In the genomic region with DNA sequence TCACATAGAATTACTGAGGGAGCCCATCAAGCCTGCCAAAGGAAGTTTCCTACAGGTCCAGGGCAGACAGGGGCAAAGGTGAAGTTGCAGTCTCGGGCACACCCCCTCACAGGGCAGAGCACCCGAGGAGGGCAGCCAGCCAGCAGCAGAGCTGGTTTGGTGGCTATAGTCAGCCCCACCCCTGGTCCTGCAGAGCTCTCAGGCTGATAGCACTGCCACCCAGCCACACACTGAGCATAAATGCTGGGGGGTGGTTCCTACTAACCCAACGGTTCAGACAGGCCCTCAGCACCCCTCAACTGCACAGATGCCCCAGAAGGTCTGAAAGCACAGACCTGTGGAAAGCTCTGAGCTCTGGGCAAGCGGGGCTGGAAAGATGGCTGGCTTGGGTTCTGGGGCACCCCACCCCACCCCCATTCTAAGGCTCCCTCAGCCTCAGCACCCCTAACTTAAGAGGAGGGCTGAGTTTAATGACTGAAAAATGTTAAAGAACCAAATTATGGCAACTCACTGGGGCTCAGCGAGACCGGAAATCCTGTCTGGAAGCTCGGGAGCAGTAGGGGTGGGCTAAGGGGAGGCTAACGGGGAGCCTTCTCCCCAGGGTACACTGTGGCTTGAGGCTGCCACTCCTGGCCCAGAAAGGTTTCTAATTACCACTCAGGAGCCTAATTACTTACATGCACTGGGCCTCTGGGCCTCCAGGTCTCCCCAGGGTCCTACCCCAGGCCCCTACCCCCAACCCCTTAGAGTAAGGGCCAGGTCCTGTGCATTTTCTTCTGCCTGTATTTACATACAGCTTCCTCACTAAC, we compare ENCODE assay signal across 8 mouse cellular contexts. TPM values are rescaled to one million over a fixed set of nuclear protein-coding genes. Genes with fewer than 3 reads are reported as not detected.
DNase-seq lines count a peak whose midpoint lies in the region; ATAC-seq lines count a peak whose summit lies in the region.

No protein-coding gene starts in this region.

- 13% methylated on average over 8 of the region's 8 CpGs for WGBS in large intestine, adult 2 months

- peak; percentile 50 for DNase-seq in thymus, postnatal 25 days
- no peak for DNase-seq in thymus, adult 18-20 months
- DNase-seq in heart, postnatal 14 days, result peak; percentile 43 to 56
- peak; percentile 86 for DNase-seq in large intestine, adult 2 months (ENCODE audit: low read depth, low spot score)
- peak; percentile 54 for DNase-seq in urinary bladder, adult 2 months (ENCODE audit: low spot score)
- DNase-seq in right cerebral cortex, postnatal 10 days (ENCODE audit: low spot score in 2 of 2), result no peak
- DNase-seq in gastrocnemius, postnatal 14 days, result no peak

- intact Hi-C loops in heart, postnatal 14 days (cut with DNase I), result no loop called here
- intact Hi-C loops in gastrocnemius, postnatal 14 days (cut with DNase I; ENCODE audit: low total_unique reads), result no loop called here

- peak; percentile 62 for ATAC-seq in megakaryocyte progenitor cell, adult 5-6 weeks (replicated peaks; ENCODE audit: poor library complexity)

RNA-seq across cellular contexts. Expression of a gene that starts 14.6 kb away (rescaled TPM):
- 10 to 100 TPM; 26.9 to 34.1 TPM for total RNA-seq in heart, postnatal 14 days (2021)
- polyA plus RNA-seq in large intestine, adult 2 months (2012; rRNA removed), result 73.0 and 75.0 TPM in 2 replicates
- total RNA-seq in megakaryocyte progenitor cell, adult 5-6 weeks (2015), result 58.6 and 71.3 TPM in 2 replicates
- total RNA-seq in megakaryocyte progenitor cell, adult 5-6 weeks (2017), result 119 and 152 TPM in 2 replicates
- polyA plus RNA-seq in urinary bladder, adult 2 months (2012; rRNA removed), result 54.8 and 69.3 TPM in 2 replicates
- 10 to 100 TPM; 14.5 to 19.3 TPM for total RNA-seq in gastrocnemius, postnatal 14 days (2021)

RNA-seq across cellular contexts. Expression of a gene that starts 18.3 kb away (rescaled TPM):
- total RNA-seq in heart, postnatal 14 days (2021), result not detected
- 0.07 TPM in 1 of 2 replicates, not detected in the other for polyA plus RNA-seq in large intestine, adult 2 months (2012; rRNA removed)
- not detected in 2 replicates for total RNA-seq in megakaryocyte progenitor cell, adult 5-6 weeks (2015)
- not detected in 2 replicates for total RNA-seq in megakaryocyte progenitor cell, adult 5-6 weeks (2017)
- 0.03 and 0.07 TPM in 2 replicates for polyA plus RNA-seq in urinary bladder, adult 2 months (2012; rRNA removed)
- total RNA-seq in gastrocnemius, postnatal 14 days (2021), result not detected

RNA-seq across cellular contexts. Expression of a gene that starts 32.8 kb away (rescaled TPM):
- total RNA-seq in heart, postnatal 14 days (2021), result not detected
- polyA plus RNA-seq in large intestine, adult 2 months (2012; rRNA removed), result not detected in 2 replicates
- total RNA-seq in megakaryocyte progenitor cell, adult 5-6 weeks (2015), result not detected in 2 replicates
- not detected in 2 replicates for total RNA-seq in megakaryocyte progenitor cell, adult 5-6 weeks (2017)
- polyA plus RNA-seq in urinary bladder, adult 2 months (2012; rRNA removed), result not detected in 2 replicates
- not detected for total RNA-seq in gastrocnemius, postnatal 14 days (2021)

RNA-seq across cellular contexts. Expression of a gene that starts 44.6 kb away (rescaled TPM):
- not detected for total RNA-seq in heart, postnatal 14 days (2021)
- not detected in 2 replicates for polyA plus RNA-seq in large intestine, adult 2 months (2012; rRNA removed)
- not detected in 2 replicates for total RNA-seq in megakaryocyte progenitor cell, adult 5-6 weeks (2015)
- total RNA-seq in megakaryocyte progenitor cell, adult 5-6 weeks (2017), result not detected in 2 replicates
- polyA plus RNA-seq in urinary bladder, adult 2 months (2012; rRNA removed), result not detected in 2 replicates
- total RNA-seq in gastrocnemius, postnatal 14 days (2021), result not detected

RNA-seq across cellular contexts. Expression of a gene that starts 48.9 kb away (rescaled TPM):
- not detected for total RNA-seq in heart, postnatal 14 days (2021)
- polyA plus RNA-seq in large intestine, adult 2 months (2012; rRNA removed), result 0.04 and 0.37 TPM in 2 replicates
- total RNA-seq in megakaryocyte progenitor cell, adult 5-6 weeks (2015), result 0.39 TPM in 1 of 2 replicates, not detected in the other
- total RNA-seq in megakaryocyte progenitor cell, adult 5-6 weeks (2017), result 0.20 TPM in 1 of 2 replicates, not detected in the other
- polyA plus RNA-seq in urinary bladder, adult 2 months (2012; rRNA removed), result 16.2 and 21.1 TPM in 2 replicates
- under 1 TPM; 0.16 to 0.37 TPM for total RNA-seq in gastrocnemius, postnatal 14 days (2021)

Comparison
In these comparisons a context has a peak if more than half of its experiments do, and no peak if none do; other contexts are left out.
1. DNase-seq: peak in thymus, postnatal 25 days (single experiment), heart, postnatal 14 days (2 of 2), large intestine, adult 2 months (single experiment) and urinary bladder, adult 2 months (single experiment); none in thymus, adult 18-20 months (0 of 2), right cerebral cortex, postnatal 10 days (0 of 2) and gastrocnemius, postnatal 14 days (single experiment).